Mouse (Mus musculus) CD4-positive, CD25-positive, alpha-beta regulatory T cell, adult 4 months (primary cell): ENCODE results near the gene Trappc4. TPM values are rescaled to one million over a fixed set of nuclear protein-coding genes. Genes with fewer than 3 reads are reported as not detected.
"Not testable (repeated sequence)": the region's sequence is repeated elsewhere in the genome, so short reads cannot be mapped to it uniquely, and the experiment has no call there.

Experiments
- ATAC-seq: one replicate; pipeline ENCODE4 v1.8.0; 2017
- polyA plus RNA-seq, 2 experiments: library from polyadenylated mRNA; unstranded; fragments of 100-300 nt; shearing (Covaris generic); gene quantifications; one replicate each; pipeline ENCODE4 v1.2.1; 2017

Trappc4 gene
- polyA plus RNA-seq, 2 experiments from 2014 or later = 143 to 153 TPM

DNA sequence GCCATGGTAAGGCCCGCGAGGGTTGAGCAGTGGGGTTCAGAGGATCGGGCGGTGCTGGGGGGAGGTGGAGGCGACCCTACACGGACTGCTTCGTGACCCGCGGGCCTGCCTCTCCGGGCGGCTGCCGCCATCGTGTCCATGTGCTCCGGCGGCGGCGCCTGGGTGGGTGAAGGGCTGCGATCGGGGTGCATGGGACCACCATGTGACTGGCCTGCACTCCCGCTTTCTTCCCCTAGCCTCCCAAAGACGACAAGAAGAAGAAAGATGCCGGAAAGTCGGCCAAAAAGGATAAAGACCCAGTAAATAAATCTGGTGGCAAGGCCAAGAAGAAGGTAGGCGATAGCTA, 325 bp upstream of the Trappc4 start:
- no peak for ATAC-seq

GRCm38 (mm10) chr9:44405011-44405410, 2.4 kb downstream of the Trappc4 start:
- ATAC-seq = no peak

DNA sequence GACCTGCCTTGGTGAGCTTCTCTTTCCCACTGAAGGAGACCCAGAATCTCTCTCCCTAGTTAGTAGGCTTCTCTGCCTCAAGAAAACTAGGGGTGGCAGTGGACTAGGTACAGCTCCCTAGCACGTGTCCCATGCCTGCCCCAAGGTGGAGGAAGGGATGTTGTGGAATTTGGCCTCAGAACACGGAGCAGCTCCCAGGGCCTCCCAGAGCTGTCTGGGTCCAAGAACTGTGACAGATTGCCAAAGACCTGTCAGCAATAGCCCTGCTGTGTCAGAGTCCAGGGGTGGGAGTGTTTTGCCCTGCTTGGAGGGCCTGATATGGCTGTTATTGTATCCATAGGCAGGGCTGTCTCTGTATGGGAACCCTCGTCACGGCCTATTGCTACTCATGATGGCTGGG, 6.3 kb downstream of the Trappc4 start:
- ATAC-seq = no peak

DNA sequence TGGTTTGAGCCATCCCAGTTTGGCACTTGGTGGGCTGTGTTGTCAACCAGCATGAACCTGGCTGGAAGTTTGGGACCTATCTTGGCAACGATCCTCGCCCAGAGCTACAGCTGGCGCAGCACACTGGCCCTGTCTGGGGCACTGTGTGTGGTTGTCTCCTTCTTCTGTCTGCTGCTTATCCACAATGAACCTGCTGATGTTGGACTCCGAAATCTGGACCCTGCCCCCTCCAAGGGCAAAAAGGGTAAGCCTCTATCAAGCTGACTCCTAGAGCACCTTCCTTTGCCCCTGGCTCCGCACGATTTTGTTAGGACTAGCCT, 7.6 kb downstream of the Trappc4 start:
- no peak for ATAC-seq

DNA sequence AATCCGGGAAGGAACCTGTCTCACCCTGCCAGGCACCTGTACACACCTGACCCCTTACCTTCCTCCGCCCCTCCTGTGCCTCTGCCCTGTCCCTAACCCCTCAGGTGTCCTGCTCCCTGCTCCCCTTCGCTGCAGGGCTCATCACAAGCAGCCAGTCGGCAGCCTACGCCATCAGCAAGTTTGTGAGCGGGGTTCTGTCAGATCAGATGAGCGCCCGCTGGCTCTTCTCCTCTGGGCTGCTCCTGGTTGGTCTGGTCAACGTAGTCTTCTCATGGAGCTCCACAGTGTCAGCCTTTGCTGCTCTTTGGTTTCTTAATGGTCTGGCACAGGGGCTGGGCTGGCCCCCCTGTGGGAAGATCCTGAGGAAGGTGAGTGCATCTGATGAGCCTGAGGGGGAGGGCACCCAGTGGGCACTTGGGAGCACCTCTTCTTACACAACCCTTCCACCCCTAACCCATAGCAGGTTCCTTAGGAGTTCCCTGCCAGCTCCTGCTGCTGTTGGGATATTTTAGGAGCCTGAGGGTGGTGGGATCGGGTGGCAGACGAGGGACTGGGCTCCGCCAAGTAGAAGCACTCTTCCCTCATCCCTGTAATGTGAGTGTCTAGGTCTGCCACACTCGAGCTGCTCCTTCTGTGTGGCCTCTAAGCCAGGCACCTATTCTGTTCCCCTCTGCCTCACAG, 8.1 kb downstream of the Trappc4 start:
- ATAC-seq = no peak

DNA sequence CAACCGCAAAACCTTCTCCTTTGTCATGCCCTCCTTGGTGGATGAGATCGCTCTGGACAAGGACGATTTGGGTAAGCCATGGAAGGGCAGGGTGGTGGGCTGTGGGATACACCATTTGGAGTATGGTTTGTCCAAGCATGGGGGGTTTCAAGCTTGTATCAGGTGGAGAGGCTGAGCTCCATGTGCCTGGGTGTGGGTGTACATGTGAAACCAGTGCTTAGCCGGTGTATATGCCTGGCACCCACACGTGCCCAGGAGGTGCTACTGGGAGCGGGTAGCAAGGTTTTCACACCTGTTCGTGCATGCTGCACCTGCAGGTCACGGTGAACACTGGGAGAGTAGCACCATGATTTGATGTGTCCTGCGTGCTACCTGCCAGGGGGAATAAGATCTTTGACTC, 8.8 kb downstream of the Trappc4 start:
- no peak for ATAC-seq

- no peak for ATAC-seq
Measured at GRCm38 (mm10) chr9:44398087-44398486, 9.3 kb downstream of the Trappc4 start.

DNA sequence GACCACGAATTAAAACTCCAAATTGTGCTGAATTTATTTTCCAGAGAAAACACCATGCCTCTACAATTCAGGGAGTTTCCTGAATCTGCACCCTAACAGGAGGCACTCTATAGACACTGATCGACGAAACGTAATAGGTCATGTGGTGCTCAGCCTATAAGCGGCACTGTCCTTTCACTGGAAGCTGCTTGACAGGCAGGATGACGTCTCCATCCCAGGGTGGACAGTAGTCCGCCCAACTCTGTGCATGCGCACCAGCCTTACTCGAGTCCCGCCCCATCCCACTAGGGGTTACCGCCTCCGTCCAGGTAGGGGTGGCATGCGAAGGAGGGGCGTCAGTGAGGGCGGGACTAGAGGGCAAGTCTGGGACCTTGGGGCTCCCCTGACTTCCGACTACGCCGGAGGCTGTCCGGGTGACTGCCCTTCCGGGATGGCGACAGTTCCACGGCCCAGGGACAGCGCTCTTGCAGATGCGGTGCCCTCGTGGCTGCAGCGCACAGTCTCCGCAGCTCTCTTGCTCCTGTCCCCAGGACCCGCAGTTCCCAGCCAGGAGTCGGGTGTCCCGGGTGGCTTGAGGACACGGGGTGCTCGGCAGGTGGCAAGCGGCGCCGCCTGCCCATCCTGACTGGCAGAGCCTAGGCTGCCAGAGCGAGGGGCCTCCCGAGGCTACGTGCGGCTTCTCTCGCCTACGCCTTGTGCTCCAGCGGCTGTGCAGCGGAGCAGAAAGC, 10.6 kb downstream of the Trappc4 start, which contains the start of gene Slc37a4:
Slc37a4 (plus strand) TSS at position 169 of the 728 bp plus-strand sequence.
- peak; percentile 96 for ATAC-seq

- peak; percentile 61 for ATAC-seq
Measured at GRCm38 (mm10) chr9:44391466-44391865, 15.9 kb downstream of the Trappc4 start.

DNA sequence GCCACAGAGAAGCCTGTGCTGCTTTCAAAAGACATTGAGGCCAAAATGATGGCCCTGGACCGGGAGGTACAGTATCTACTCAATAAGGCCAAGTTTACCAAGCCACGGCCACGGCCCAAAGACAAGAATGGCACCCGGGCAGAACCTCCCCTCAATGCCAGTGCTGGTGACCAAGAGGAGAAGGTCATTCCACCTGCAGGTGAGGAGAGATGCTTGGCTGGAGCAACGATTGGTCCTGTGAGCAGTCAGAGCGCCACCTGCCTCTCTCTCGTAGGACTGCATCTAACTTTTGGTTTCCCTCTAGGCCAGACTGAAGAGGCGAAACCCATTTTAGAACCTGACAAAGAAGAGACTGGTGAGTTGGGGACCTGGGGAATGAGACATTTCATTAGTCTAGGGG, 18.1 kb downstream of the Trappc4 start:
- peak; percentile 51 for ATAC-seq

DNA sequence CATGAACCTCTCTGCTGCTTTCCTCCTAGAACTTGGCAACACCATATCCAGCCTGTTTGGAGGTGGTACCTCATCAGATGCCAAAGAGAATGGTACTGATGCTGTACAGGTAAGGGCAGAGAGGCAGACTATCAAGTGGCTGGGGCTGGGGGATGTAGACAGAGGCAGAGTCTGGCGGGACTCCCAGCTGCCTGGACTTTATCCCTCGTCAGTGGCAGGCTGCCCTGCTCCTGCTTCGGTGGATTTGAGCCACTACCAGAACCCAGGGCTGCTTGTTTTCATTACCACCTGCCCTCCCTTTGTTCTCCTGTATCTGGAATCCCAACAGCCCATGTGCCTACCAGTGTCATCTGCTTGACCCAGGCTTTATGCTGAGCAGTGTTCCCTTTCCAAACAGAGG, 20.2 kb downstream of the Trappc4 start:
- ATAC-seq = no peak

GRCm38 (mm10) chr9:44384596-44384995, 22.8 kb downstream of the Trappc4 start:
- ATAC-seq = no peak

DNA sequence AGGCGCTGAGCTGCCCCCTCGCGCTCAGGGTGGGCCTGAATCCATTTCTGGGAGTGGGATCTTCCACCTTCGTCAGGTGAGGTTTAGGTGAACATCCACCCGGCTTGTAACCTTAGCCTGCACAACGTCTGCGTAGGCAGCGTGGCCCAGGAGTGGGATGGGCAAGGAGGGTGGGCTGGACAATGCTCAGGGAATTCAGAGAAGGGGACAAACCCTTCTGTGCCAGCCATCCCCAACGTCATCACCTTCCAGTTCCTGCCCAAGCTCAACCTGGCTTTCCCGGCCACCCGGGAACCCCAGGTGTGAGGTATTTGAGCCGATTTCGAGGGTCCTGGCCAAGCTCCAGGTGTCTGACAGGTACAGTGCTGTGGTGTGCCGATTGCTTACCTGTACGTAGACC, 27.5 kb downstream of the Trappc4 start:
- ATAC-seq = peak; percentile 4

DNA sequence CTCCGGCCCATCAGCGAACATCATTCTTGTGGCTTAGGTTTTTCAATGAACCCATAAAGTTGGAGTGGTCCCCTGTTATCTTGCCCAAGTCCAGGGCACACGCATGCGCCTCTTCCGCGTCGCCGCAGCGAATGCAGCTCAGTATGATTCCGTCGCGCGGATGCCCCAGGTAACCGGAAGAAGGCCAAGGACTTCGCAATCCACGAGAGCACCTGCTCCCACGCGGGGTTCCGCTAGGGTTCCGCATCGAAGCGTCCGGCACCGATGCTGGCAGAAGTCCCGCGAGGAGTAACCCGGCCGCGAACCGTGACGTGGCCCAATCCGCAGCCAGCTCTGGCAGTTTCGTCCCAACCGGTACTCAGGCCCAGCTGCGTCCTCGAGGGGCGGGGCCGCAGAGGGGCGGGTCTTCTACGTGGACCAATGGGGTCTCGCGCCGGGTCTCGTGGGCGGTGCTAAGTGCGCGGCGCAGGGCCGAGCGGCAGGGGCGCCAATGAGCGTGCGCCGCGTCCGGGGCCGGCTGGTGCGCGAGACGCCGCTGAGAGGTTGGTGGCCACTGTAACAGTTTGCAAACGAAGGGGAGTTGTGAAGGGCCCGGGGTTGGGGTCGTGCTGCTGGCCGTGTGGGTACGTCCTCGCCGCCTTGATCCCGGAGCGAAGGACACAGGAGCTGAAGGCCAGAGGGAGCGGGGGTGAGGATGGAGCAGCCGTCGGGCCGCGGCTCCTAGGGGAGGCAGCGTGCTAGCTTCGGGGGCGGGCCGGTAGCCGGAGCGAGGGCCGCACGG, 28.2 kb downstream of the Trappc4 start, which contains the start of gene Hyou1:
Hyou1 (plus strand) TSS at position 437 of the 781 bp plus-strand sequence.
- peak; percentile 94 for ATAC-seq

GRCm38 (mm10) chr9:44378153-44378730, 29.2 kb downstream of the Trappc4 start:
- peak; percentile 18 for ATAC-seq

- ATAC-seq = not testable (repeated sequence)
Measured at GRCm38 (mm10) chr9:44377335-44377734, 30.1 kb downstream of the Trappc4 start.

DNA sequence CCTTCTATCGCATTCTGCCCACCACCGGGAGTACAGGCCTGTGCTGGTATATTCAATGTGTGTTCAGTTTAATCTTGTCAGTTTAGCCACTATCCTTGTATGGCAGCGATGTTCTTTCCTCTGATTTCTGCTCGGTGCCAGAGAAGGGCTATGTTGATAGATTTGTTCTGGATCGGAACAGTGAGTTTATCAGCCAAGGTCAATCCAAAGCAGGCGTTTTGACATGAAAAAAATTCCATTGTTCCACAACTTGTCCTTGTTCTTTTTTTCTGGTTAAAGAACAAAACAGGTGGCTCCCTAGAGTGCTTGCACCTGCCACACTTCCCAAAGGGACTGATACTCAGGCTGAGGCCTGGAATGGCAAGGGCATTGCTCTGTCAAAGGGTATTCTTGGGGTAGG, 31.3 kb downstream of the Trappc4 start:
- no peak for ATAC-seq

DNA sequence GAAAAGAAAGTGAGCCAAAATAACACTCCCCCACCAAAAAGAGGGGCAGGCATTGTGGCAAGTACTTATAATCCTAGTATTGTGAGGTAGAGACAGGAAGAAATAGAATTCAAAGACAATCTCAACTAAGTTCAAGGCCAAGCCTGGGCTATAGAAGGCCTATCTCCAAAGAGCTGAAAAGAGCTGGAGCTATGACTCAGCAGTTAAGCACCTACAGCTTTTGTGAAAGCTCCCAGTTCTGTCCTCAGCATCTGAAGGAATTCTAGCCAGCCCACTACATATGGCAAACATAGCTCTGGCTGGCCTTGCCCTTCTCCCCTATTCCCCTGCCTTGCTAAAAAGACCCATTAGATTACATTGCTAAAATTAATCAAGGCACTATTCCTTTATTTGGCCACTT, 34.0 kb downstream of the Trappc4 start:
- no peak for ATAC-seq

- no peak for ATAC-seq
Measured at GRCm38 (mm10) chr9:44364480-44364879, 42.9 kb downstream of the Trappc4 start.

- peak; percentile 15 for ATAC-seq
Measured at GRCm38 (mm10) chr9:44361931-44362330, 45.5 kb downstream of the Trappc4 start.

GRCm38 (mm10) chr9:44361190-44361917, 46.0 kb downstream of the Trappc4 start, which contains the start of gene Vps11:
TSS of gene Vps11 (minus strand) at chr9:44361670.
- ATAC-seq = peak; percentile 90

- peak; percentile 34 for ATAC-seq
Measured at GRCm38 (mm10) chr9:44357207-44357606, 50.2 kb downstream of the Trappc4 start.
